Mouse (Mus musculus): ENCODE data around the gene Mecom. TPM values are rescaled to one million over a fixed set of nuclear protein-coding genes. Genes with fewer than 3 reads are reported as not detected.

Gene Mecom
- total and polyA plus RNA-seq, 3 experiments = not detected

DNA sequence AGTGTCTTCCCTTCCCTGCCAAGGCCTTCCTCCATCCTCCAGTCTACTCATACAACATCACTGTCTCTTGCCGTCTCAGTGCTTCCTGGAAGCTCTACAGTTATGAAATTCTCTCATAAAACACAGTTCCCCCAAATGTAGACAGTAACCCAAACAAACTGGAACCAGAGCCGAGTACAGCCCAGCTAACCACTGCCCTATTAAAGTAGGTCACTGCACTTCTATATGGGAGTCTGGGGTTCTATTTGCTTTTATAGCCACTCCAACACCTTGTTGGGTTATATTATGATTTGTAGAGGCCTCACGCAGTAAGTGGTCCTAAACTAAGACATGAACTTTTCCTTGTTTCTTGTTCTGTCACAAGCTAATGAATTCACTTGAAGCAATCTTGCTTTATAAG is 380.8 kb downstream of the Mecom start:
- Histone ChIP-seq H3K4me3 (replicated peaks in 1 of 3; ENCODE audit: low read depth in 2 of 3, low read length in 2 of 3, poor library complexity in 1 of 3) (no peak overlapping the region), H3K36me3 (replicated peaks in 1 of 2; ENCODE audit: control insufficient read depth in 1 of 2, insufficient read depth in 1 of 2, low read length in 1 of 2) (no peaks in the 10 kb centered on the region), H3K79me2 (replicated peaks; ENCODE audit: control insufficient read depth, extremely low read depth, insufficient read depth, poor library complexity, severe bottlenecking) (no peaks in the 10 kb centered on the region), H3K9me3 (replicated peaks; ENCODE audit: low read length) (no peaks in the 10 kb centered on the region), H3K27me3 (replicated peaks) (no peaks in the 10 kb centered on the region), H3K27ac (ENCODE audit: insufficient read depth, low read depth) (no peak overlapping the region), H3K9ac (ENCODE audit: insufficient read depth, low read depth) (no peak overlapping the region), H3K4me2 (ENCODE audit: insufficient read depth, low read depth, poor library complexity, severe bottlenecking) (no peak overlapping the region), H3K4me1 (ENCODE audit: control insufficient read depth in 1 of 2, insufficient read depth in 2 of 2) (no peaks in the 10 kb centered on the region)
- dilution Hi-C loops (cut with MboI; ENCODE audit: extremely low pct_ligation_motif_present, extremely low pct_unique_long_range_greater_than_20kb, low sequenced_read_pairs) (no loop called here), in situ Hi-C loops (cut with MboI; ENCODE audit: low pct_ligation_motif_present, low pct_unique_long_range_greater_than_20kb, low sequenced_read_pairs) (no loop called here)
- DNase-seq (ENCODE audit: extremely low read depth) = no peak
- TF ChIP-seq ETS1 (conservative IDR thresholded peaks at IDR 0.05; ENCODE audit: low read depth, low read length) = no peak
- TF ChIP-seq MYC (IDR thresholded peaks at IDR 0.05; ENCODE audit: low read depth, low read length) = no peak
- TF ChIP-seq MXI1 (IDR thresholded peaks at IDR 0.05; ENCODE audit: low read depth, low read length) = no peak
- no peak for TF ChIP-seq ELF1 (IDR thresholded peaks at IDR 0.05; ENCODE audit: low read depth, low read length)

DNA sequence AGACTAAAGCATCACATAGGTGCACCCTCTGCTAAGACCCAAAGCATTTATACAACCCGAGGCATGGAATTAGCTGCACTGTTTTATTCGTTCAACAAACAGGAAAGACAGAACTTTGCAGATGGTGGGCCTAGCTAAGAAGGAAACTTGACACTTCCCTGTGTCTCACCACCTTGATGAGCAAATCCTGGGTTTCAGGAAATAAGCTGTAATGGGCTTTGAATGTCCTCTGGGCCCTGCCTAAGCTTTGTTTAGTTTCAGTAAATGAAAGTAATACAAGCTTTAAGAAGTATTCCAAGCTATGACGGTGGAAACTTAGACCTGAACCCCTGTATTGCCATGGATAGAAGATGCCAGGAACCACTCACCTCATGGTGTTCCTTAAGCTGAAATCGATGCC is 383.0 kb downstream of the Mecom start:
- Histone ChIP-seq H3K9me3 (replicated peaks; ENCODE audit: low read length) (no peaks in the 10 kb centered on the region), H3K4me1 (ENCODE audit: control insufficient read depth in 1 of 2, insufficient read depth in 2 of 2) (no peaks in the 10 kb centered on the region), H3K36me3 (replicated peaks in 1 of 2; ENCODE audit: control insufficient read depth in 1 of 2, insufficient read depth in 1 of 2, low read length in 1 of 2) (no peaks in the 10 kb centered on the region), H3K27ac (ENCODE audit: insufficient read depth, low read depth) (no peak overlapping the region), H3K9ac (ENCODE audit: insufficient read depth, low read depth) (no peak overlapping the region), H3K79me2 (replicated peaks; ENCODE audit: control insufficient read depth, extremely low read depth, insufficient read depth, poor library complexity, severe bottlenecking) (no peaks in the 10 kb centered on the region), H3K4me3 (replicated peaks in 1 of 3; ENCODE audit: low read depth in 2 of 3, low read length in 2 of 3, poor library complexity in 1 of 3) (no peak overlapping the region), H3K4me2 (ENCODE audit: insufficient read depth, low read depth, poor library complexity, severe bottlenecking) (no peak overlapping the region), H3K27me3 (replicated peaks) (no peaks in the 10 kb centered on the region)
- TF ChIP-seq CHD1 (IDR thresholded peaks at IDR 0.05; ENCODE audit: low read depth, low read length) (no peak), MAFK (IDR thresholded peaks at IDR 0.05; ENCODE audit: insufficient replicate concordance, low read length) (no peak), MAZ (IDR thresholded peaks at IDR 0.05; ENCODE audit: low read depth, low read length) (no peak)
- in situ Hi-C loops (cut with MboI; ENCODE audit: low pct_ligation_motif_present, low pct_unique_long_range_greater_than_20kb, low sequenced_read_pairs) = no loop called here
- dilution Hi-C loops (cut with MboI; ENCODE audit: extremely low pct_ligation_motif_present, extremely low pct_unique_long_range_greater_than_20kb, low sequenced_read_pairs) = no loop called here
- DNase-seq (ENCODE audit: extremely low read depth) = no peak

DNA sequence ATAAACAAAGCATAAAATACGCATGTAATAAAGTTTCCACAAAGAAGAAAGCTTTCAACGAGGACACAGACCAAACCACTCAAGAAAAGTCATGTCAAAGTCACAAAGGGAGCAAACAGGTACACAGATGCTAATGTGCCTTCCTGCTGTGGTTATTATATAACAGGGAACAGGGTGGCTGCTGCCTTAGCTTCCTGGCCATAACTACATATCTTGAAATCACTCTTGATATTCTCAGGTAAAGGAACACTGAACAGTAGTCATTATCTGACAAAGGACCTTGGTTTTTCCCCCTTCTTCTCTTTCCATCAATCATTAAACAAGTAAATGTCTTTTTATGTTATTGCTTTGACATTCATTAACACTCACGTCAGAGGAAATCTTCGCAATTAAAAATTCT is 384.4 kb downstream of the Mecom start:
- TF ChIP-seq CHD2 (IDR thresholded peaks at IDR 0.05; ENCODE audit: low read length) = no peak
- TF ChIP-seq ZC3H11A (IDR thresholded peaks at IDR 0.05; ENCODE audit: low read depth, low read length) = no peak
- TF ChIP-seq E2F4 (IDR thresholded peaks at IDR 0.05; ENCODE audit: insufficient replicate concordance, low read depth, low read length) = no peak
- no peak for TF ChIP-seq ZNF384 (IDR thresholded peaks at IDR 0.05; ENCODE audit: low read depth, low read length)
- TF ChIP-seq RAD21 (IDR thresholded peaks at IDR 0.05; ENCODE audit: low read depth, low read length) = no peak
- no peak for TF ChIP-seq JUND (conservative IDR thresholded peaks at IDR 0.05; ENCODE audit: low read depth, low read length)
- no peak for TF ChIP-seq MXI1 (IDR thresholded peaks at IDR 0.05; ENCODE audit: low read depth, low read length)
- TF ChIP-seq RCOR1 (conservative IDR thresholded peaks at IDR 0.05; ENCODE audit: low read depth, low read length) = no peak
- TF ChIP-seq BHLHE40 (IDR thresholded peaks at IDR 0.05; ENCODE audit: low read depth, low read length) = no peak
- TF ChIP-seq NRF1 (IDR thresholded peaks at IDR 0.05; ENCODE audit: low read depth, low read length) = no peak
- Histone ChIP-seq H3K79me2 (replicated peaks; ENCODE audit: control insufficient read depth, extremely low read depth, insufficient read depth, poor library complexity, severe bottlenecking) (no peaks in the 10 kb centered on the region), H3K36me3 (replicated peaks in 1 of 2; ENCODE audit: control insufficient read depth in 1 of 2, insufficient read depth in 1 of 2, low read length in 1 of 2) (no peaks in the 10 kb centered on the region), H3K27me3 (replicated peaks) (no peaks in the 10 kb centered on the region), H3K9me3 (replicated peaks; ENCODE audit: low read length) (no peaks in the 10 kb centered on the region), H3K4me1 (ENCODE audit: control insufficient read depth in 1 of 2, insufficient read depth in 2 of 2) (no peaks in the 10 kb centered on the region), H3K9ac (ENCODE audit: insufficient read depth, low read depth) (no peak overlapping the region), H3K4me3 (replicated peaks in 1 of 3; ENCODE audit: low read depth in 2 of 3, low read length in 2 of 3, poor library complexity in 1 of 3) (no peak overlapping the region), H3K27ac (ENCODE audit: insufficient read depth, low read depth) (no peak overlapping the region), H3K4me2 (ENCODE audit: insufficient read depth, low read depth, poor library complexity, severe bottlenecking) (no peak overlapping the region)
- in situ Hi-C loops (cut with MboI; ENCODE audit: low pct_ligation_motif_present, low pct_unique_long_range_greater_than_20kb, low sequenced_read_pairs) = no loop called here
- dilution Hi-C loops (cut with MboI; ENCODE audit: extremely low pct_ligation_motif_present, extremely low pct_unique_long_range_greater_than_20kb, low sequenced_read_pairs) = no loop called here
- no peak for DNase-seq (ENCODE audit: extremely low read depth)

Measured in CH12.LX (cell line).